Mouse (Mus musculus): Measurements from ENCODE around the gene Cx3cr1.

Gene Cx3cr1

GRCm38 (mm10) chr9:119999636-120000035 lies 70.0 kb downstream of the Cx3cr1 start:
- no peak for DNase-seq (ENCODE audit: low read depth, low spot score)

GRCm38 (mm10) chr9:119998776-119999175 lies 70.9 kb downstream of the Cx3cr1 start:
- DNase-seq (ENCODE audit: low read depth, low spot score): no peak

DNA sequence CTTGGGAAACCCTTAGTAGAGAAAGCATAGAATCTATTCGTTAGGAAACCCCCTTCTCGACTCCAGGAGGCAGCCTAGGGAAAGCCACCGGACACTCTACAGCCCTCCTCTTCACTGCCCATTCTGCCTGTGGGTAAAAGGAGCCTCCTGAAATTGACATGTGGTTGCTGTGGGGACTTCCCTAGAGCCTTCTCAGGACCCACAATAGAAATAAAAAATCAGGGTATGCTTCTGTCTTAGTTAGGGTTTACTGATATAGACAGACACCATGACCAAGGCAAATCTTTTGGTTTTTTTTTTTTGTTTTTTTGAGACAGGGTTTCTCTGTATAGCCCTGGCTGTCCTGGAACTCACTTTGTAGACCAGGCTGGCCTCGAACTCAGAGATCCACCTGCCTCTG lies 73.6 kb downstream of the Cx3cr1 start:
- no peak for DNase-seq (ENCODE audit: low read depth, low spot score)

- DNase-seq (ENCODE audit: low read depth, low spot score): no peak
Observed at GRCm38 (mm10) chr9:119994207-119994606, 75.5 kb downstream of the Cx3cr1 start.

DNA sequence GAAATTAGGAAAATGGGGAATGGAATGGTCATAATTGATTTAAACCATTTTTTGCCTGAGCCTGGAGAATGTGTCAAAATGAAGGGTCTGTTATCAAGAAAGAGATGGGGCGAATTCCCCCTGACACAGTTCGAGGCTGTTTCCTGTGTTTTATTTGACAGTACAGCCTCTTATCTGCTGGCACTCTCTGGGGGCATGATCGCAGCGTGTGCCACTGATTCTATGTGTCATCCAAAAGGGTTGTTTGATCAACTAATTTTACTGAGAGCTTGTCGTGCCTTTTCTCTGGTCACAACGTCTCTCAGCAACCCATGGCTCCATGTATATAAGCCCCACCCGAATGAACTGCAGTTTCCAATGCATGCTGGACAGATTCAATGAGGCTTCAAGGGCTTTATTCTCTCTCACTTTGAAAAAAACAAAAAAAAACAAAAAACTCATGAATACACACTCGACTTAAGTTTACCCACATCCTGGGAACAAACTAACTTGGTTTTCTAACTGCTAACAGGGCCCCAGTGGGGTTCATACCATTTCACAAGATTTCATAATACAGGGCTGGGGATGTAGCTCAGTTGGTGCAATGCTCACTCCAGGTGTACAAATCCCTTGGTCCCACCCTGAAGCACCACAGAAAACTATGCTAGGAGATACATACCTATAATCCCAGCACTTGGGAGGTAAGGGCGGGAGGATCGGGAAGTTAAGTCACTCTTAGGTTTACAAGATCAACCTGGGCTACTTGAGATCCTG lies 76.4 kb downstream of the Cx3cr1 start:
- DNase-seq (ENCODE audit: low read depth, low spot score): no peak

- DNase-seq (ENCODE audit: low read depth, low spot score): no peak
Observed at GRCm38 (mm10) chr9:119991310-119991709, 78.4 kb downstream of the Cx3cr1 start.

DNA sequence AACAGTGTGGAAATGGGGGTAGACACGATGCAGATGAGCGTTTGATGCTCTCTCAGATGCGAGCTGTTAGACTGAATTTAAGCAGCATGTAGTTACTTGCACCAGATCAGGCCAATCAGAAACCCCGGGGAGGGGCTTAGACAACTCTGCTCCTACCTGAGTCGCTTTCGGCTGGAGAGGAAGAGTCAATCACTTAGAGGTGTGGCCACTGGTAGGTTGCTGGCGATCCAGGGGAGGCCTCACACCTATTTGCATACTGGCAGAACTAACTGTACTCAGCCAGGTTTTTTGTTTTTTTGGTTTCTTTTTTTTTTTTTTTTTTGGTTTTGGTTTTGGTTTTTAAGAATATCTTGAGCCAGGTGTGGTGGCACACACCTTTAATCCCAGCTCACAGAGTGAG lies 81.4 kb downstream of the Cx3cr1 start:
- DNase-seq (ENCODE audit: low read depth, low spot score): no peak

- no peak for DNase-seq (ENCODE audit: low read depth, low spot score)
Observed at GRCm38 (mm10) chr9:119985881-119986574, 83.7 kb downstream of the Cx3cr1 start.

DNA sequence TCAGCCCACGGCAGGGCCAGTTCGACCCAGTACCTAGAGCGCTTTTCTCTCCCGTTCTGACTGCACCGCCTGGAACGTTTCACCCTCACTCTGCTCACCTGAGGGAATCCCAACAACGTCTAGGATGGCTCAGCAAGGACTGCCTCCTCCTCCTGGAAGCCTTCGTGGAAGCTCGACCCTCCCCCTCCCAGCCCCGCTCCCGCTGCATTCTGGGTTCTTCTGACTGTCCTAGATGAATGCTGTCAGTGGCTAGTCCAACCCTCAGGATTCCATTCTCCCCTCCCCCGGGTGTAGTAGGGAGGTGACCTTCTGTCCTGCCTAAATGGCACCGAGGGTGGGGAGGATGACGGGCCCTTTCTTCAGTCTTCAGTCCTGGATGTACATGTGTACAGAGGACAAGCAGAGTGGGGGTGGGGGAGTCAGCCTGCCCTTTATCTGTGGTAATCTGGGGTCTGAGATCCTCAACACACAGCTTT lies 85.1 kb downstream of the Cx3cr1 start, which contains the start of gene Csrnp1:
Gene Csrnp1 (minus strand): TSS at position 123 of the 476 bp plus-strand sequence.
- no peak for DNase-seq (ENCODE audit: low read depth, low spot score)

DNA sequence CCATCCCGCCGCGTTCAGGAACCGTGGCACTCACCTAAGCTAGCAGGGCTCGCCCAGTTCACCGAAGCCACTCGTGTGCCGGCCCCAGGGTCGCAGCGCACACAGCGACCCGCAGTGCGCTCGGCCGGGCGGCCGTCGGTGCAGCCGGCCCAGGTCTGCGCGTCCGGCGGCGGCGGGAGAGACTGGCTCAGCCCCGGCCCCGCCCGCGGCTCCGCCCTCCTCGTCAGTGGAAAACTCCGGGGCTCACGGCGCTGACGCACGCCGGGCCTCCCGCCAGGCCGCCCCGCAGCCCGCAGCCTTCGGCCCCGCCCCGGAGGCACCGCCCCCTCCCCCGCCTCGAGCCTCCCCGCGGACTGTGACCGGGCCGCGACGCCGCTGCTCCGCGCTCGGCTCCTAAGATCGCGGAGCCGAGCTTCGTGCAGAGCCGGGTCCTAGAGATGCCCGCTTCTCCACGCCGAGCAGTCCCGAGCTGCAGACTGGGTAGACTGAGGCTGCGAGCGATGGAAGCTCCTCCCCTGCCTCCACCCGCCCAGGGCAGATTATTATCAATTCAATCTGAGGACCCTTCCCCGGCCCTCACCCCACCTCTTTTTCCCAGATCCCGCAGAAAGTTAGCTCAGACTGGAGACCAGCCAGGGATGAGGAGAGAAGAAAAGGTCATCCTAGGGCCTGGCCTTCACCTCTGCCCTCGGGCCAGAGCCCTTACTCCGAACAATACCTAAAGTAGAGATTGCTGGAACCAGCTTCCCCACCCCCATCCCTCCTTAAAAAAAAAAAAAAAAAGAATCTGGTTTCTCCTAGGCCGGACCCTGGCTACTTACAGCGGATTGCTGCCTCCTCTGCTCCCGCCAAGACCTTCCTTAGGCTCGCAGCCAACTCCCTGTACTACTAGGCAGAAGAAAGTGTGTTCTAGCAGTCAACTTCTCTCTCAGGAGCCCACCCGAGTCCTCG lies 85.8 kb downstream of the Cx3cr1 start:
- DNase-seq (ENCODE audit: low read depth, low spot score): peak; percentile 16

DNA sequence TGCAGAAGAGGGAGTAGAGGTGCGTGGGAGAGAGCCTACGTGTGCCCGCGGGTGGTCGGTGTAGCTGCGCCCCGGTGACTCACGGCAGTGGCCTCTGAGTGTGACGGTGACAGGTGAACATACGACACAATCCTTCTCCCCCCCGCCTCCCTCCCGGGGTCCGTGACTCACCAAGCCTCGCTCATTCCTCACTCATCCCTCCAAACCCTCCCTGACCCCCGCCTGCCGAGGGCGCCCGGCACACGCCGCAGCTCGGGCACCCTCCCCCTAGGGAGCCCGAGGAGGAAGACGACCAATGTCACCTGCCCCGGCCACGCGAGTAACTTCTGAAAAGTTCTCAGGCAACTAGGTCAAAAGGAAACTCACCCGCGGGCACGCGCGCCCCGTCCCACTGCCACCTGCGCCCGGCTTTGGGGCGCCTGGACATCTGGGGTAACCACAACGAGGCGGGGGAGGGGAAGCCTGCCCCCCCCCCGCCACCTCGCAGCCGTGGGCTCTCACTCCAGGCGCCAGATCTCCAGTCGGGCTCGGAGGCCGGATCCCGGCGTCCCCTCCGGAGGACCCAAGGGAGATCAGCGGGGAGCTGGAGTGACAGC lies 86.6 kb downstream of the Cx3cr1 start:
- DNase-seq (ENCODE audit: low read depth, low spot score): no peak

DNA sequence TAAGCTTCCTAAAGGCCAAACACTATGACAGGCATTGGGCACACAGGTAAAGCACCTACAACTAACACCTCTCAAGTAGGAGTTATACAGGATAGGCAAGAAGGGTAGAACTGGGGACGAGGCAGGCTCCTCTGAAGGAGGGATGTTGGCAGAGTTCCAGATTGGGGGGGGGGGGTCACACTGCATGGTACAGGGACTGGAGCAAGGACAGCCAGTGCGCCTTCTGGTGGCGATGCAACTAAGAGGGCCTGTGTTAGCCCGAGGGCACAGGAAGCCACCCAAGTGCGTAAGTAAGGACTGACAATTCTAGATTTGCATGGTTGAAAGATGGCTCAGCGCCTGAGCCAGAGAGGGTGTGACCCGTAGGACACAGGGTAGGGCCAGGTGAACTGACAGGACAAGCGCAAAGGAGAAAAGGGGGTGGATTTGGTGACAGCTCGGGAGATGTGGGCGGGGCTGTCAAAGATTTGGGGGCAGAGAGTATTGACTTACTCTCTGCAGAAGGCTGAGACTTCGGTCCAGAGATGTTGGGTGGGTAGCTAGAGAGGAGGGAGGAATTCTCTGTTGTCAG lies 87.4 kb downstream of the Cx3cr1 start:
- DNase-seq (ENCODE audit: low read depth, low spot score): no peak

DNA sequence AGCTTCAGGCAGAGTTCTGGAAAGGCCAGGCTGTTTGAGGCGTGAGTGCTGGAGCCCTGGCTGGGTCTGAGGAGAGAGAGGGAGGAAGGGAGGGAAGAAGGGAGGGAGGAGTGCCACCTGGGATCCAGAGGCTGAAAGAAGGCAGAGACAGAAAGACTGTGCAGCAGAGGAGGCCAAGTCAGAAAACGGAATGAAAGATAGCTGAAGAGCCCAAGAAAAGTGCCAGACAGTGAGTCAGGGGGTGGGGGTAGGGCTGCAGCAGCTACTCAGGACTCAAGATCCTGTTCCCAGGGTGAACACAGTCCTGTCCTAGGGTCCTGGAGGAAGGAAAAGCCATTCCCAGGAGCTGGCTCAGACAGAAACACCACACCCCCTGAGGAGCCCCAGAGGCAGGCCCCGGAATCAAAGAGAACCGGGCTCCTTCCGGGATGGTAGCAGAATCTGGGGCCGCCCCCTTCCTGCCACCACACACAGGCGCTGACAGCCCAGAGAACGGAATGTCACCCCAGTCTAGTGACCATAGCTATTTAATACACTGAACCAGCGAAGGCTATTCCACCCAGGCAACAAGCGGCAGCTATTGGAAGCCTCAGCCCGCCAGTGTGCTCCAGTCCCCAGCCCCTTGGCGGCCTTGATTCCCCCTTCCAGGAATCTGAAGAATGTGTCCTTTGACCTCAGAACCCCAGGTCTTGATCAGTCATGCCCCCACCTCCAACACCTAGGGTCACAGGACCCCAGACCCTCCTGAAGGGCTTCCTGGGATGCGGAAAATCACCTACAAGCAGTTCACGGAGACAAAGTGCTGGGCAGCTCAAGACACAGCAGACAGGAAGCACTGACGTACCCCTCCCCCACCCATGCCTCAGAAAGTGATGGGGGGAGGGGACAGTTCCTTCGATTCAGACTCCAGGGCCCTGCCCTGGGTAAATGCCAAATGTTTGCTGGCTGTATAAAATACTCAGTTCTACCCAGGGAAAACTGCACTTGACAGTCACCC lies 88.2 kb downstream of the Cx3cr1 start:
- DNase-seq (ENCODE audit: low read depth, low spot score): no peak

GRCm38 (mm10) chr9:119980770-119981182 lies 88.9 kb downstream of the Cx3cr1 start:
- no peak for DNase-seq (ENCODE audit: low read depth, low spot score)

DNA sequence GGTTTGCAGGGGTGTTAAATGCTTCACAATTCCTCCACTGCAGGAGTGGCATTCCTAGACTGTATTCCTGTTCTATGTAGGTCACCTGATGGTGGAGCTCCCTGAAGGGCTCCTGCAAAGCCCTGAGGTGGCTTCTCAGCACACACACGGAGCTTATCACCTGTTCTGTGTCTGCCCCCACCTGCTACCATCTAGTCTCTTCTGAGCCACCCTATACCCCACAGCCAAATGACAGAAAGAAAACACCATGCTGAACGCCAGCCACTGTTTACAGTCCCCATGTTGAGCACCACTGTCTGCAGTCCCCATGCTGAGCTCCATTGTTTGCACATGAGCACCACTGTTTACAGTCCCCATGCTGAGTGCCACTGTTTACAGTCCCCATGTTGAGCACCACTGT lies 89.9 kb downstream of the Cx3cr1 start:
- no peak for DNase-seq (ENCODE audit: low read depth, low spot score)

DNA sequence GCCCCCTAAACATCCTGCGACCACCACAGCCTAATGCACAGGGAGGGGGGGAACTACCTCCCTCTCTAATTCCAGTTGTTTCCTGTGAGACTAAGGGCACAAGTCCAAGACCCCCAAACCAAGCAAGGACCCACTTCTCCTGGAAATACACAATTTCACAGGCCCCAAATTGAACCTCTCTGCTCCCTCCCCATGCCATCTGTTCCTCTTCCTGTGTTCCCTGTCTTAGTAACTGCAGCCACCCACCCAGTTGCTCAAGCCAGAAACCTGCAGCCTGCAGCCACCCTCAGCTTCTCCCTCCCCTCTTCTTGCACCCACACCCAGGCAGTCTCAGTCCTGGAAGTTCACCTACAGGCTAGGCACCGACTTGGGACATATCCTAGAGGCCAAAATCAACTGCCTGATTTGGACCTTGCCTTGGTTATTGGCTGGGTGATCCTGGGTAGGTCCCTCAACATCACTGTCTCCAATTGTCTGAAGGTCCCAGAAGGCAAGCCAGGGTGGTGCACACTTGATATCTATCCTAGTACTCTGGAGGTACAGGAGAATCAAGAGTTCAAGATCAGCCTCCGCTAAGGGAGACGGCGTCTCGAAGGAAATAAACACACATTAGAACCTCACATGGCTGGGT lies 90.8 kb downstream of the Cx3cr1 start:
- no peak for DNase-seq (ENCODE audit: low read depth, low spot score)

GRCm38 (mm10) chr9:119978151-119978810 lies 91.4 kb downstream of the Cx3cr1 start:
- DNase-seq (ENCODE audit: low read depth, low spot score): no peak

GRCm38 (mm10) chr9:119977557-119978060 lies 92.1 kb downstream of the Cx3cr1 start:
- DNase-seq (ENCODE audit: low read depth, low spot score): no peak

Measured in c-Kit-negative CD71-positive TER-119-positive erythroid progenitor cells, embryonic 14.5 days (primary cell).